Mouse (Mus musculus) heart, adult 8-10 months (tissue): Measurements from ENCODE around the gene Pnpla7. TPM values are rescaled to one million over a fixed set of nuclear protein-coding genes. Genes with fewer than 3 reads are reported as not detected.
"Not testable (repeated sequence)": the region's sequence is repeated elsewhere in the genome, so short reads cannot be mapped to it uniquely, and the experiment has no call there.

Experiments used
- DNase-seq: peaks from one replicate; pipeline ENCODE4 v3.0.0; 2022; ENCODE audit warnings: low spot score
- total RNA-seq, 4 experiments: library from RNA; stranded (reverse); gene quantifications; 2 replicates each; pipeline ENCODE4 v1.2.4; 2022

Pnpla7 gene
- total RNA-seq, result 10 to 100 TPM; 25.2 to 36.0 (median 28.7) TPM

GRCm38 (mm10) chr2:24975704-24976297 lies at the start of gene Pnpla7:
Pnpla7 (plus strand) TSS chr2:24976033.
- peak; percentile 82 for DNase-seq

- DNase-seq, result no peak
Measured at GRCm38 (mm10) chr2:24926345-24926964, 49.4 kb upstream of the Pnpla7 start.

GRCm38 (mm10) chr2:24926965-24927358 lies 48.9 kb upstream of the Pnpla7 start:
- peak; percentile 23 for DNase-seq

- no peak for DNase-seq
Measured at GRCm38 (mm10) chr2:24927810-24928479, 47.9 kb upstream of the Pnpla7 start.

- no peak for DNase-seq
Measured at GRCm38 (mm10) chr2:24929119-24929518, 46.7 kb upstream of the Pnpla7 start.

GRCm38 (mm10) chr2:24929593-24929992 lies 46.2 kb upstream of the Pnpla7 start:
- no peak for DNase-seq

GRCm38 (mm10) chr2:24934441-24934963 lies 41.3 kb upstream of the Pnpla7 start:
- DNase-seq, result peak; percentile 16

- peak; percentile 90 for DNase-seq
Measured at GRCm38 (mm10) chr2:24935057-24935796, 40.6 kb upstream of the Pnpla7 start, which contains the start of gene Arrdc1. Arrdc1 (minus strand) TSS chr2:24935252.

- no peak for DNase-seq
Measured at GRCm38 (mm10) chr2:24942092-24942491, 33.7 kb upstream of the Pnpla7 start.

GRCm38 (mm10) chr2:24944304-24944703 lies 31.5 kb upstream of the Pnpla7 start:
- not testable (repeated sequence) for DNase-seq

GRCm38 (mm10) chr2:24949421-24950188 lies 26.2 kb upstream of the Pnpla7 start, which contains the start of gene Zmynd19:
Zmynd19 (plus strand) TSS chr2:24949792.
- peak; percentile 94 for DNase-seq

- no peak for DNase-seq
Measured at GRCm38 (mm10) chr2:24950189-24950535, 25.7 kb upstream of the Pnpla7 start.

- no peak for DNase-seq
Measured at GRCm38 (mm10) chr2:24952537-24953055, 23.2 kb upstream of the Pnpla7 start.

- no peak for DNase-seq
Measured at GRCm38 (mm10) chr2:24960910-24961309, 14.9 kb upstream of the Pnpla7 start.

GRCm38 (mm10) chr2:24962304-24963000 lies 13.4 kb upstream of the Pnpla7 start, which contains the start of gene Dph7:
Dph7 (plus strand) TSS chr2:24962400.
- DNase-seq, result peak; percentile 83

- no peak for DNase-seq
Measured at GRCm38 (mm10) chr2:24970386-24970785, 5.4 kb upstream of the Pnpla7 start.

- not testable (repeated sequence) for DNase-seq
Measured at GRCm38 (mm10) chr2:24974452-24974851, 1.4 kb upstream of the Pnpla7 start.

- peak; percentile 96 for DNase-seq
Measured at GRCm38 (mm10) chr2:24974906-24975703, 728 bp upstream of the Pnpla7 start, which contains the start of gene Mrpl41. Mrpl41 (minus strand) TSS chr2:24975098.

GRCm38 (mm10) chr2:24976960-24977359 lies 1.1 kb downstream of the Pnpla7 start:
- DNase-seq, result no peak
